Mouse (Mus musculus): Measurements from ENCODE around the gene Akt1s1. TPM values are rescaled to one million over a fixed set of nuclear protein-coding genes. Genes with fewer than 3 reads are reported as not detected.

Akt1s1 gene
- polyA plus RNA-seq, 1 experiment from 2014 or later = 61.6 TPM

- H3K9me3 ChIP-seq (ENCODE audit: control insufficient read depth, low read length) = no peaks in the 10 kb centered on the region
- H3K4me2 ChIP-seq (ENCODE audit: low read length) = no peak overlapping the region
- ATAC-seq (ENCODE audit: insufficient number of reproducible peaks, insufficient read depth, low FRiP score, low read depth) = no peak
- no peak overlapping the region for H3K9ac ChIP-seq (ENCODE audit: low read length)
- H3K27me3 ChIP-seq (ENCODE audit: control insufficient read depth, insufficient read depth, low read length) = no peaks in the 10 kb centered on the region
- H3K36me3 ChIP-seq (ENCODE audit: control insufficient read depth, insufficient read depth, low read length) = peaks cover 52% of the 10 kb centered on the region
- H3K4me1 ChIP-seq (ENCODE audit: control insufficient read depth in 2 of 2, insufficient read depth in 2 of 2, low read length in 2 of 2) = peaks cover 0 to 19% of the 10 kb centered on the region in 2 experiments; a peak in 1 of 4 replicates
- 92% methylated on average over 5 of the region's 5 CpGs for WGBS
- no peak overlapping the region for H3K4me3 ChIP-seq (ENCODE audit: control insufficient read depth in 1 of 2, insufficient read depth in 1 of 2, low read depth in 1 of 2, low read length in 2 of 2)
- no peak overlapping the region for H3K27ac ChIP-seq (replicated peaks in 1 of 2; ENCODE audit: control insufficient read depth in 1 of 2, insufficient read depth in 1 of 2, low read depth in 2 of 2, low read length in 2 of 2)
These were observed 20.1 kb upstream of the Akt1s1 start for GRCm38 (mm10) chr7:44828706-44829105.

GRCm38 (mm10) chr7:44832763-44833162 is 16.0 kb upstream of the Akt1s1 start:
- H3K27ac ChIP-seq (replicated peaks in 1 of 2; ENCODE audit: control insufficient read depth in 1 of 2, insufficient read depth in 1 of 2, low read depth in 2 of 2, low read length in 2 of 2) = no peak overlapping the region
- peaks cover 46% of the 10 kb centered on the region for H3K36me3 ChIP-seq (ENCODE audit: control insufficient read depth, insufficient read depth, low read length)
- no peaks in the 10 kb centered on the region for H3K9me3 ChIP-seq (ENCODE audit: control insufficient read depth, low read length)
- H3K4me3 ChIP-seq (ENCODE audit: control insufficient read depth in 1 of 2, insufficient read depth in 1 of 2, low read depth in 1 of 2, low read length in 2 of 2) = no peak overlapping the region
- 0 out of 4 replicates have a peak, but pooled peaks cover 2 to 5% of the 10 kb centered on the region in 2 experiments for H3K4me1 ChIP-seq (ENCODE audit: control insufficient read depth in 2 of 2, insufficient read depth in 2 of 2, low read length in 2 of 2)
- no peak overlapping the region for H3K9ac ChIP-seq (ENCODE audit: low read length)
- WGBS = 68% methylated on average over 4 of the region's 4 CpGs
- no peaks in the 10 kb centered on the region for H3K27me3 ChIP-seq (ENCODE audit: control insufficient read depth, insufficient read depth, low read length)
- no peak overlapping the region for H3K4me2 ChIP-seq (ENCODE audit: low read length)
- ATAC-seq (ENCODE audit: insufficient number of reproducible peaks, insufficient read depth, low FRiP score, low read depth) = no peak

- Histone ChIP-seq H3K9ac (ENCODE audit: low read length) (no peak overlapping the region), H3K4me3 (ENCODE audit: control insufficient read depth in 1 of 2, insufficient read depth in 1 of 2, low read depth in 1 of 2, low read length in 2 of 2) (no peak overlapping the region), H3K4me2 (ENCODE audit: low read length) (no peak overlapping the region), H3K9me3 (ENCODE audit: control insufficient read depth, low read length) (no peaks in the 10 kb centered on the region), H3K36me3 (ENCODE audit: control insufficient read depth, insufficient read depth, low read length) (peaks cover 21% of the 10 kb centered on the region), H3K27ac (replicated peaks in 1 of 2; ENCODE audit: control insufficient read depth in 1 of 2, insufficient read depth in 1 of 2, low read depth in 2 of 2, low read length in 2 of 2) (no peak overlapping the region), H3K27me3 (ENCODE audit: control insufficient read depth, insufficient read depth, low read length) (peaks cover 8% of the 10 kb centered on the region), H3K4me1 (ENCODE audit: control insufficient read depth in 2 of 2, insufficient read depth in 2 of 2, low read length in 2 of 2) (peaks cover 12 to 17% of the 10 kb centered on the region in 2 experiments)
- WGBS = 88% methylated on average over 1 of the region's 1 CpGs
- ATAC-seq (ENCODE audit: insufficient number of reproducible peaks, insufficient read depth, low FRiP score, low read depth) = no peak
These were observed 13.3 kb upstream of the Akt1s1 start for GRCm38 (mm10) chr7:44835373-44836015.

- WGBS = 42% methylated on average over 3 of the region's 3 CpGs
These were observed 12.8 kb upstream of the Akt1s1 start for GRCm38 (mm10) chr7:44836016-44836404.

GRCm38 (mm10) chr7:44836423-44837053 is 12.3 kb upstream of the Akt1s1 start:
- H3K27me3 ChIP-seq (ENCODE audit: control insufficient read depth, insufficient read depth, low read length) = peaks cover 13% of the 10 kb centered on the region
- no peak overlapping the region for H3K4me2 ChIP-seq (ENCODE audit: low read length)
- WGBS = 83% methylated on average over 9 of the region's 9 CpGs
- H3K4me3 ChIP-seq (ENCODE audit: control insufficient read depth in 1 of 2, insufficient read depth in 1 of 2, low read depth in 1 of 2, low read length in 2 of 2) = no peak overlapping the region
- no peak for ATAC-seq (ENCODE audit: insufficient number of reproducible peaks, insufficient read depth, low FRiP score, low read depth)
- peaks cover 12 to 17% of the 10 kb centered on the region in 2 experiments for H3K4me1 ChIP-seq (ENCODE audit: control insufficient read depth in 2 of 2, insufficient read depth in 2 of 2, low read length in 2 of 2)
- H3K36me3 ChIP-seq (ENCODE audit: control insufficient read depth, insufficient read depth, low read length) = peaks cover 21% of the 10 kb centered on the region
- no peak overlapping the region for H3K27ac ChIP-seq (replicated peaks in 1 of 2; ENCODE audit: control insufficient read depth in 1 of 2, insufficient read depth in 1 of 2, low read depth in 2 of 2, low read length in 2 of 2)
- no peaks in the 10 kb centered on the region for H3K9me3 ChIP-seq (ENCODE audit: control insufficient read depth, low read length)
- H3K9ac ChIP-seq (ENCODE audit: low read length) = no peak overlapping the region

More at GRCm38 (mm10) chr7:44836016-44836404, 12.8 kb upstream of the Akt1s1 start:
- no peak overlapping the region for H3K9ac ChIP-seq (ENCODE audit: low read length)
- H3K4me3 ChIP-seq (ENCODE audit: control insufficient read depth in 1 of 2, insufficient read depth in 1 of 2, low read depth in 1 of 2, low read length in 2 of 2) = no peak overlapping the region
- no peak overlapping the region for H3K4me2 ChIP-seq (ENCODE audit: low read length)
- peaks cover 12 to 17% of the 10 kb centered on the region in 2 experiments for H3K4me1 ChIP-seq (ENCODE audit: control insufficient read depth in 2 of 2, insufficient read depth in 2 of 2, low read length in 2 of 2)
- H3K36me3 ChIP-seq (ENCODE audit: control insufficient read depth, insufficient read depth, low read length) = peaks cover 21% of the 10 kb centered on the region
- peaks cover 13% of the 10 kb centered on the region for H3K27me3 ChIP-seq (ENCODE audit: control insufficient read depth, insufficient read depth, low read length)
- no peaks in the 10 kb centered on the region for H3K9me3 ChIP-seq (ENCODE audit: control insufficient read depth, low read length)
- no peak overlapping the region for H3K27ac ChIP-seq (replicated peaks in 1 of 2; ENCODE audit: control insufficient read depth in 1 of 2, insufficient read depth in 1 of 2, low read depth in 2 of 2, low read length in 2 of 2)
- ATAC-seq (ENCODE audit: insufficient number of reproducible peaks, insufficient read depth, low FRiP score, low read depth) = no peak

- H3K9ac ChIP-seq (ENCODE audit: low read length) = no peak overlapping the region
- peaks cover 13% of the 10 kb centered on the region for H3K27me3 ChIP-seq (ENCODE audit: control insufficient read depth, insufficient read depth, low read length)
- H3K4me3 ChIP-seq (ENCODE audit: control insufficient read depth in 1 of 2, insufficient read depth in 1 of 2, low read depth in 1 of 2, low read length in 2 of 2) = no peak overlapping the region
- no peaks in the 10 kb centered on the region for H3K9me3 ChIP-seq (ENCODE audit: control insufficient read depth, low read length)
- 79% methylated on average over 6 of the region's 6 CpGs for WGBS
- H3K4me2 ChIP-seq (ENCODE audit: low read length) = no peak overlapping the region
- H3K27ac ChIP-seq (replicated peaks in 1 of 2; ENCODE audit: control insufficient read depth in 1 of 2, insufficient read depth in 1 of 2, low read depth in 2 of 2, low read length in 2 of 2) = no peak overlapping the region
- ATAC-seq (ENCODE audit: insufficient number of reproducible peaks, insufficient read depth, low FRiP score, low read depth) = no peak
- peaks cover 29% of the 10 kb centered on the region for H3K36me3 ChIP-seq (ENCODE audit: control insufficient read depth, insufficient read depth, low read length)
- peaks cover 12% of the 10 kb centered on the region in 2 experiments for H3K4me1 ChIP-seq (ENCODE audit: control insufficient read depth in 2 of 2, insufficient read depth in 2 of 2, low read length in 2 of 2)
These were observed 10.7 kb upstream of the Akt1s1 start for GRCm38 (mm10) chr7:44838073-44838472.

- no peaks in the 10 kb centered on the region for H3K9me3 ChIP-seq (ENCODE audit: control insufficient read depth, low read length)
- H3K4me3 ChIP-seq (ENCODE audit: control insufficient read depth in 1 of 2, insufficient read depth in 1 of 2, low read depth in 1 of 2, low read length in 2 of 2) = peak overlapping the region; percentile 28 to 35; a peak in 3 of 4 replicates
- no peak overlapping the region for H3K27ac ChIP-seq (replicated peaks in 1 of 2; ENCODE audit: control insufficient read depth in 1 of 2, insufficient read depth in 1 of 2, low read depth in 2 of 2, low read length in 2 of 2)
- peaks cover 12% of the 10 kb centered on the region in 2 experiments for H3K4me1 ChIP-seq (ENCODE audit: control insufficient read depth in 2 of 2, insufficient read depth in 2 of 2, low read length in 2 of 2)
- 26% methylated on average over 11 of the region's 11 CpGs for WGBS
- ATAC-seq (ENCODE audit: insufficient number of reproducible peaks, insufficient read depth, low FRiP score, low read depth) = no peak
- H3K4me2 ChIP-seq (ENCODE audit: low read length) = peak overlapping the region; percentile 70
- H3K36me3 ChIP-seq (ENCODE audit: control insufficient read depth, insufficient read depth, low read length) = peaks cover 39% of the 10 kb centered on the region
- peaks cover 13% of the 10 kb centered on the region for H3K27me3 ChIP-seq (ENCODE audit: control insufficient read depth, insufficient read depth, low read length)
- peak overlapping the region; percentile 60 for H3K9ac ChIP-seq (ENCODE audit: low read length)
These were observed 9.7 kb upstream of the Akt1s1 start for GRCm38 (mm10) chr7:44839171-44839490.
